Mouse (Mus musculus) brown adipose tissue, adult 24 weeks (tissue): ENCODE data around the gene R3hcc1l. TPM values are rescaled to one million over a fixed set of nuclear protein-coding genes. Genes with fewer than 3 reads are reported as not detected.

Source experiments
- H3K27ac ChIP-seq: fragments of 200-500 bp; replicated peaks from 2 replicates; pipeline ENCODE4 v1.5.1; 2012; ENCODE audit warnings: low read depth, mild to moderate bottlenecking, low read length
- H3K4me1 ChIP-seq: fragments of 200-500 bp; 2 replicates; pipeline ENCODE4 v1.6.1; 2012; ENCODE audit warnings: low read length, mixed read lengths; ENCODE audit not compliant: control insufficient read depth, insufficient read depth, insufficient read length
- H3K4me3 ChIP-seq: fragments of 200-500 bp; 2 replicates; pipeline ENCODE4 v1.5.1; 2012; ENCODE audit warnings: low read depth, mild to moderate bottlenecking, low read length, moderate library complexity; ENCODE audit not compliant: insufficient read depth
- polyA plus RNA-seq: library from polyadenylated mRNA; stranded (reverse); fragments of >200 nt; gene quantifications from 2 replicates; pipeline ENCODE4 v1.2.4, GENCODE M21; 2012; ENCODE audit not compliant: missing spikeins, insufficient read depth, insufficient read length

The R3hcc1l gene
- polyA plus RNA-seq, 1 experiment, result 8.4 TPM

GRCm38 (mm10) chr19:42602041-42602440, 83.5 kb downstream of the R3hcc1l start:
- Histone ChIP-seq H3K4me3 (no peak overlapping the region), H3K27ac (no peak overlapping the region), H3K4me1 (no peaks in the 10 kb centered on the region)

- H3K27ac ChIP-seq, result no peak overlapping the region
- no peaks in the 10 kb centered on the region for H3K4me1 ChIP-seq
- no peak overlapping the region for H3K4me3 ChIP-seq
Observed at GRCm38 (mm10) chr19:42602576-42602975, 84.0 kb downstream of the R3hcc1l start.

- Histone ChIP-seq H3K27ac (no peak overlapping the region), H3K4me1 (no peaks in the 10 kb centered on the region), H3K4me3 (no peak overlapping the region)
Observed at GRCm38 (mm10) chr19:42608082-42608481, 89.5 kb downstream of the R3hcc1l start.

GRCm38 (mm10) chr19:42609716-42610115, 91.2 kb downstream of the R3hcc1l start:
- Histone ChIP-seq H3K4me3 (no peak overlapping the region), H3K27ac (no peak overlapping the region), H3K4me1 (no peaks in the 10 kb centered on the region)

GRCm38 (mm10) chr19:42611746-42612145, 93.2 kb downstream of the R3hcc1l start:
- H3K27ac ChIP-seq, result no peak overlapping the region
- no peaks in the 10 kb centered on the region for H3K4me1 ChIP-seq
- H3K4me3 ChIP-seq, result no peak overlapping the region

- H3K4me1 ChIP-seq, result no peaks in the 10 kb centered on the region
- peak within 1 kb of the TSS; percentile 60 for H3K4me3 ChIP-seq
- no peak within 1 kb of the TSS for H3K27ac ChIP-seq
Observed at GRCm38 (mm10) chr19:42612654-42613053, 94.1 kb downstream of the R3hcc1l start, which contains the start of gene Loxl4. TSS of gene Loxl4 (minus strand) at chr19:42612813.

- Histone ChIP-seq H3K4me1 (no peaks in the 10 kb centered on the region), H3K4me3 (peak overlapping the region; percentile 60), H3K27ac (no peak overlapping the region)
Observed at GRCm38 (mm10) chr19:42613116-42613515, 94.6 kb downstream of the R3hcc1l start.

- no peak overlapping the region for H3K4me3 ChIP-seq
- no peak overlapping the region for H3K27ac ChIP-seq
Observed at GRCm38 (mm10) chr19:42613647-42614225, 95.2 kb downstream of the R3hcc1l start.

GRCm38 (mm10) chr19:42628068-42628467, 109.5 kb downstream of the R3hcc1l start:
- Histone ChIP-seq H3K4me1 (peaks cover 5% of the 10 kb centered on the region; the same call in 1 of the 2 replicates), H3K4me3 (no peak overlapping the region), H3K27ac (no peak overlapping the region)

More at GRCm38 (mm10) chr19:42613647-42614225, 95.2 kb downstream of the R3hcc1l start:
- no peaks in the 10 kb centered on the region for H3K4me1 ChIP-seq

GRCm38 (mm10) chr19:42631541-42631961, 113.0 kb downstream of the R3hcc1l start:
- Histone ChIP-seq H3K27ac (no peak overlapping the region), H3K4me3 (no peak overlapping the region), H3K4me1 (peaks cover 5% of the 10 kb centered on the region; the same call in 1 of the 2 replicates)

- Histone ChIP-seq H3K4me1 (peaks cover 5% of the 10 kb centered on the region; the same call in 1 of the 2 replicates), H3K27ac (no peak overlapping the region), H3K4me3 (no peak overlapping the region)
Observed at GRCm38 (mm10) chr19:42632301-42632700, 113.7 kb downstream of the R3hcc1l start.

- Histone ChIP-seq H3K27ac (no peak overlapping the region), H3K4me3 (no peak overlapping the region), H3K4me1 (peaks cover 5% of the 10 kb centered on the region; the same call in 1 of the 2 replicates)
Observed at GRCm38 (mm10) chr19:42633650-42634049, 115.1 kb downstream of the R3hcc1l start.

- H3K27ac ChIP-seq, result no peak overlapping the region
- no peak overlapping the region for H3K4me3 ChIP-seq
- 0 out of 2 replicates have a peak, but pooled peaks cover under 1% of the 10 kb centered on the region for H3K4me1 ChIP-seq
Observed at GRCm38 (mm10) chr19:42636631-42637030, 118.1 kb downstream of the R3hcc1l start.

- Histone ChIP-seq H3K27ac (no peak overlapping the region), H3K4me1 (no peaks in the 10 kb centered on the region), H3K4me3 (no peak overlapping the region)
Observed at GRCm38 (mm10) chr19:42638604-42639481, 120.3 kb downstream of the R3hcc1l start.

- H3K27ac ChIP-seq, result no peak overlapping the region
- H3K4me3 ChIP-seq, result no peak overlapping the region
Observed at GRCm38 (mm10) chr19:42639544-42639943, 121.0 kb downstream of the R3hcc1l start.

More at GRCm38 (mm10) chr19:42639544-42639943, 121.0 kb downstream of the R3hcc1l start:
- H3K4me1 ChIP-seq, result no peaks in the 10 kb centered on the region
